Mouse (Mus musculus): ENCODE data around the gene Bcl6.

The Bcl6 gene

GRCm38 (mm10) chr16:23991170-23991569 lies 2.5 kb upstream of the Bcl6 start:
- in situ Hi-C loops (cut with MboI, MseI) = loop anchor here (10.0 kb wide), 1 partner anchor 364 kb away; no protein-coding TSS in a partner anchor

DNA sequence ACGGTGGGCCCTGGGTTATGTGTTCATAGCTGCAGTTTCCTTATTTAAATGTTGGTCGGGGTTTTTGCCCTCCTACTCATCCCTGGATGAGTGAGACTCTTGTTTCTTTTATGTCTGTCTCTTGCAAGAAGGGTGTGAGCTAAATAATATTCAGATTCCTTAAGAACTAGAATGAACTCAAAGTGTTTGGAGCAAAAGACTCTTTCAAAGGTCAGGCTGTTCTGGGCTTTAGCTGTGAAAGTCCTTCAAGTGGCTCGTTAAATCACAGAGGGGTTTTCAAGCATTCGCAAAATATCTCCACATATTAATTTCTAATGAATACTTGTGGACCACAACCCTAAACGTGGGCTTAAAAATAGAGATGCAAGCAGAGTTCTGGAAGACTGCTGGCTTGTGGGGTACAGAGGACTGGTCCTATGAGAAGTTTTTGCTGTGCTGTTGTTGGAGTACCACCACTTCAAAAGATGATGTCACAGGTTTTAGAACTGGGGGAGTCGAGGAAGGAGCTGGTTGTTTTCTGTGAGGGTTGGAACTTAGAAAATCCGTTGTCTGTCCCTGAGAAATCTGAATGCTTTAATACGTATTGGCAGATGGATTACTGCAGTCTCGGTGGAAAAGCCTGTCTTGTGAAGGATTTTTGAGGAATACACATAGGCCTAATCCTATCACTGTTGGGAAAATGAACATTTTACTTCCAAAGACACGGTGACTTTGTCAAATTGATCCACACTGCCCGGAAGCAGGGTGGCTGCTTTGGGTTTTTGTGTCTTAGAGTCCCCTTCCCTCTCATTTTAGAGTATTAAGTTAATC lies 1.7 kb upstream of the Bcl6 start:
- in situ Hi-C loops (cut with MboI, MseI) = loop anchor here (10.0 kb wide), 1 partner anchor 364 kb away; no protein-coding TSS in a partner anchor

- in situ Hi-C loops (cut with MboI, MseI) = loop anchor here (5.0 to 10.0 kb wide), 6 partner anchors 173 to 1275 kb away; partner anchors contain the start of gene Lpp
Observed at GRCm38 (mm10) chr16:23989209-23990160, 833 bp upstream of the Bcl6 start.

GRCm38 (mm10) chr16:23988157-23988465 lies 541 bp downstream of the Bcl6 start:
- in situ Hi-C loops (cut with MboI, MseI) = loop anchor here (5.0 to 10.0 kb wide), 5 partner anchors 174 to 1277 kb away; partner anchors contain the start of gene Lpp

GRCm38 (mm10) chr16:23987341-23988156 lies 1.1 kb downstream of the Bcl6 start:
- in situ Hi-C loops (cut with MboI, MseI) = loop anchor here (5.0 to 10.0 kb wide), 5 partner anchors 175 to 1277 kb away; partner anchors contain the start of gene Lpp

DNA sequence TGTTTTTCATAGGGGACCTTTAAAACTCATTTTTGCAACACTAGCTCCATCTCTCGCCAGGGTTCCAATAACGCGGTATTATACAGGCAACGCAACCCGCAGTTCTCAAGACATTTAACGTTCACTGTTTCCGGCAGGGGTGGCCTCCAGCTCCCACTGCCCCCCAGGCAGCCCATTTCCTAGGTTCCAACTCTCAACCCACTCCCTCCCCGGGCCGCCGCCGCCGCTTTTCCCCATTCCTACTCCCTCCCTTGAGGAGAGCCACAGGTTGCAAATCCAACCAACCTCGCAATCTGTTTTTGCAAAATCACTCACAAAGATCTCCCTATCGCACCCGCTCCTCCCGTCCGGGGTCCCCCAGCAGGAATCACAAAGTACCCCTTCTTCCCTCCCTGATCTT lies 1.8 kb downstream of the Bcl6 start:
- in situ Hi-C loops (cut with MboI, MseI) = loop anchor here (5.0 to 10.0 kb wide), 5 partner anchors 175 to 1278 kb away; partner anchors contain the start of gene Lpp

DNA sequence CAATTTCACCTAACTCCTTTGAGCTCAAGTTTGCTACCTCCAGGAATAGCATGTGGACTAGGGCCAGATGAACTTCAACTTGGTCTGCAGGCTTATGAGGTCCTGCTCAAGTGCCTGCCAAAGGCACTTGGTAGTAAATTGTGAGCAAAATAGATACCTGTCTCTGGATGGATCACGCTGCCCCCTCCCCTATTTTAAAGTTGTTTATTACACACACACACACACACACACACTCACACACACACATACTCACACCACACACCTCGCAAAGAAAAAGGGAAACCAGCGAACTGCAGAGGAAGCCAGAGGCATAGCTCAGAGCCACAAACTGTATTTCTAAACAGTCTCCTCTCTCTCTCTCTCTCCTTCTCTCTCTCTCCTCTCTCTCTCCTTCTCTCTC lies 2.5 kb downstream of the Bcl6 start:
- in situ Hi-C loops (cut with MboI, MseI) = loop anchor here (5.0 to 10.0 kb wide), 5 partner anchors 176 to 1279 kb away; partner anchors contain the start of gene Lpp

DNA sequence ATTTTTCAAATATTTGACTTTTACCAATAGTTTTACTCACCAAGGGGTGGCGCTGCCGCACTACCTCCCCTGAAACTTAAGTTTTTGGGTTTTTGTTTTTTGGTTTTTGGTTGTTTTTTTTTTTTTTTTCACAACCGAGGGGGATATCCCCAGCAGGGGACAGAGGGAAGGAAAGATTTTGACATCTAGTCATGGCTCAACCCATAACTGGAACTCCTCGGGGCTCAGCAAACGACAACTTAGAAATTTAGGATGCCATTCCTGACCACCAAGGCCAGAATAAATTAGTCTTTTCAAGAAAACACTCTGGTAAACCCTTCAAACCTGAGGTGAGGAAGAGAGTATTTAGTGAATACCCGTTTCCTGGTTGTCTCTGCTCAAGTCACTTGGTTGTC lies 3.2 kb downstream of the Bcl6 start:
- in situ Hi-C loops (cut with MboI, MseI) = loop anchor here (5.0 to 10.0 kb wide), 5 partner anchors 177 to 1279 kb away; partner anchors contain the start of gene Lpp

GRCm38 (mm10) chr16:23984760-23985466 lies 3.7 kb downstream of the Bcl6 start:
- in situ Hi-C loops (cut with MboI, MseI) = loop anchor here (5.0 to 10.0 kb wide), 7 partner anchors 177 to 1280 kb away; partner anchors contain the start of gene Lpp

DNA sequence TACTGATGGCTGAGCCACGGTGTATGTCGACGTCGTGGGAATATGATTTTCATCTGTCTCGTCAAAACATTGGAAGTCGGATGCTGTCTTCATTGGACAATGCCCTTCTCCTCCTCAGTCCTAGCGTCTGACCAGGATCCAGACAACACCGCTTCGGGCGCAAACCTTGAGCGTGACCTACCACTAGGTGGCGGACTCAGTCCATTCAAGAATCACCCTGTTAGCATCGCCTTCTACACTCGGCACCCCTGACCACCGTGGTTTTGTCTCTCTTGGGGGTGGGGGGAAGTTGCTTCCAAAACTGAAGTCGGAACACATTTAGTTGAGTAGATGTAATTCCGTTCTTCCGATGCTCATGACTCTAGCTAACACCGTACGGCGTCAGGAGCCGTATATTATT lies 4.5 kb downstream of the Bcl6 start:
- in situ Hi-C loops (cut with MboI, MseI) = loop anchor here (5.0 to 10.0 kb wide), 5 partner anchors 523 to 1281 kb away; no protein-coding TSS in a partner anchor

- in situ Hi-C loops (cut with MboI, MseI) = loop anchor here (5.0 to 10.0 kb wide), 5 partner anchors 524 to 1282 kb away; no protein-coding TSS in a partner anchor
Observed at GRCm38 (mm10) chr16:23982891-23983588, 5.6 kb downstream of the Bcl6 start.

GRCm38 (mm10) chr16:23981925-23982851 lies 6.5 kb downstream of the Bcl6 start:
- in situ Hi-C loops (cut with MboI, MseI) = loop anchor here (5.0 to 10.0 kb wide), 5 partner anchors 525 to 1283 kb away; no protein-coding TSS in a partner anchor

- in situ Hi-C loops (cut with MboI, MseI) = loop anchor here (5.0 to 10.0 kb wide), 5 partner anchors 526 to 1284 kb away; no protein-coding TSS in a partner anchor
Observed at GRCm38 (mm10) chr16:23980991-23981720, 7.5 kb downstream of the Bcl6 start.

GRCm38 (mm10) chr16:23980201-23980870 lies 8.3 kb downstream of the Bcl6 start:
- in situ Hi-C loops (cut with MboI, MseI) = loop anchor here (5.0 to 10.0 kb wide), 5 partner anchors 527 to 1284 kb away; no protein-coding TSS in a partner anchor

DNA sequence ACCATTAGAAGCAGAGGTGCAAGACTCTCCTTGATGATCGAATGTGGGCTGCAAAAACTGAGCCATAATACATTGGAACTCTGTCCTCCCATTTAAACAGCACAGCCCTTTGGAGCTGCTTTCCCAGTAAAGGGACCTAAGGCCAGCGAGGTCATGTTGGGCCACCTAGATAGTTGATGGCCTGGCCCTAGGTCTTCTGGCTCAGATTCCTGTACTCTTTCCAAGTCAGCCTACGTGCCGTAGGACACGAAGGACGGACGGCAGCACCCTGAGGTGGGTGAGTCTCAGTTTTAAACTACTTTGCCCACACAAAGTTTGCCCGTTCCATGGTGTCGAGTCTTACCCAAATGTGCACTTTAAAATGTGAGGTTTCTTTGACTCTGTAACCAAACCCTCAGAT lies 9.2 kb downstream of the Bcl6 start:
- in situ Hi-C loops (cut with MboI, MseI) = no loop called here

- in situ Hi-C loops (cut with MboI, MseI) = no loop called here
Observed at GRCm38 (mm10) chr16:23978495-23978894, 10.2 kb downstream of the Bcl6 start.

DNA sequence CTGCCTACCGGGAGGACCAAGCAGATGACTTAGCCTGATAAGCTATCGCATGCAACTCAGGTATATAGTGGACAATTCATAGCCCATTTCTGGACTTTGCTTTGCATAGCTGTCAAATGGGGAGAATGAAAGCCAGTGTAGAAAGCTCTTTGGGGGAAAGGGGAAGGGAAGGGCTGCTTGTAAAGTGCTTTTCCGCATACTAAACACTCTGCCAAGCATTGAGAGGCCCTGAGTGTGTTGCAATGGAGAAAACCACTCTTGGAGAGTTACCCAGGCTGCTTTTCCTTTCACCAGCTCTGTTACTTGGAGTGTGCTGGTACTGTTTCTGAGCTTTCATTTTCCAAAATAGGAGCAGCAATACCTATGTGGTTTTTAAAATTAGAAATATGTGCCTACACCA lies 10.9 kb downstream of the Bcl6 start:
- in situ Hi-C loops (cut with MboI, MseI) = no loop called here

All from T-helper 1 cell (primary cell).